Mouse (Mus musculus) G1E-ER4 (cell line): ENCODE data around the gene Tlcd2. TPM values are rescaled to one million over a fixed set of nuclear protein-coding genes. Genes with fewer than 3 reads are reported as not detected.

Source experiments
- GATA1 ChIP-seq: IDR thresholded peaks from one replicate; pipeline ENCODE4 v1.8.0; 2012; ENCODE audit warnings: low read length, inconsistent platforms
- polyA plus RNA-seq: library from polyadenylated mRNA; stranded (reverse); fragments of >175 nt; gene quantifications from 2 replicates; pipeline ENCODE4 v1.2.3, GENCODE M21; 2012

Gene Tlcd2
- not detected in 2 replicates for polyA plus RNA-seq

GRCm38 (mm10) chr11:75460844-75461742 is at the start of gene Tlcd2:
Gene Tlcd2, plus strand, starts transcription at chr11:75461715.
- no peak for TF ChIP-seq GATA1

GRCm38 (mm10) chr11:75415096-75415495 is 46.4 kb upstream of the Tlcd2 start:
- no peak for TF ChIP-seq GATA1

GRCm38 (mm10) chr11:75415994-75416393 is 45.5 kb upstream of the Tlcd2 start:
- no peak for TF ChIP-seq GATA1

GRCm38 (mm10) chr11:75420037-75420436 is 41.5 kb upstream of the Tlcd2 start:
- TF ChIP-seq GATA1 = no peak

GRCm38 (mm10) chr11:75420810-75421374 is 40.6 kb upstream of the Tlcd2 start:
- no peak for TF ChIP-seq GATA1

GRCm38 (mm10) chr11:75421375-75422012 is 40.0 kb upstream of the Tlcd2 start:
- TF ChIP-seq GATA1 = no peak

GRCm38 (mm10) chr11:75422013-75422792 is 39.3 kb upstream of the Tlcd2 start, which contains the start of gene Serpinf1:
Gene Serpinf1, minus strand, starts transcription at chr11:75422701.
- no peak for TF ChIP-seq GATA1

GRCm38 (mm10) chr11:75423091-75423490 is 38.4 kb upstream of the Tlcd2 start:
- no peak for TF ChIP-seq GATA1

- TF ChIP-seq GATA1 = no peak
Measured at GRCm38 (mm10) chr11:75424033-75424432, 37.5 kb upstream of the Tlcd2 start.

GRCm38 (mm10) chr11:75424459-75424858 is 37.1 kb upstream of the Tlcd2 start:
- TF ChIP-seq GATA1 = no peak

GRCm38 (mm10) chr11:75429019-75429705 is 32.4 kb upstream of the Tlcd2 start:
- TF ChIP-seq GATA1 = no peak

GRCm38 (mm10) chr11:75431307-75431706 is 30.2 kb upstream of the Tlcd2 start:
- no peak for TF ChIP-seq GATA1

GRCm38 (mm10) chr11:75434138-75434537 is 27.4 kb upstream of the Tlcd2 start:
- no peak for TF ChIP-seq GATA1

- no peak for TF ChIP-seq GATA1
Measured at GRCm38 (mm10) chr11:75438194-75438593, 23.3 kb upstream of the Tlcd2 start.

GRCm38 (mm10) chr11:75438804-75439203 is 22.7 kb upstream of the Tlcd2 start:
- no peak for TF ChIP-seq GATA1
